Mouse (Mus musculus) heart, postnatal 4 days (tissue): ENCODE measurements around the gene Slc8a3. TPM values are rescaled to one million over a fixed set of nuclear protein-coding genes. Genes with fewer than 3 reads are reported as not detected.
A peak's percentile ranks its signal among the peaks of the same experiment; 100 is the strongest.
"Not testable (repeated sequence)": the region's sequence is repeated elsewhere in the genome, so short reads cannot be mapped to it uniquely, and the experiment has no call there.

Experiments used
- DNase-seq: peaks from one replicate; pipeline ENCODE4 v3.0.0; 2021
- total RNA-seq, 2 experiments: library from RNA; stranded (reverse); gene quantifications; 2 replicates each; pipeline ENCODE4 v1.2.3; 2021

Slc8a3 gene
- under 1 TPM; 0.14 to 0.61 TPM for total RNA-seq

DNA sequence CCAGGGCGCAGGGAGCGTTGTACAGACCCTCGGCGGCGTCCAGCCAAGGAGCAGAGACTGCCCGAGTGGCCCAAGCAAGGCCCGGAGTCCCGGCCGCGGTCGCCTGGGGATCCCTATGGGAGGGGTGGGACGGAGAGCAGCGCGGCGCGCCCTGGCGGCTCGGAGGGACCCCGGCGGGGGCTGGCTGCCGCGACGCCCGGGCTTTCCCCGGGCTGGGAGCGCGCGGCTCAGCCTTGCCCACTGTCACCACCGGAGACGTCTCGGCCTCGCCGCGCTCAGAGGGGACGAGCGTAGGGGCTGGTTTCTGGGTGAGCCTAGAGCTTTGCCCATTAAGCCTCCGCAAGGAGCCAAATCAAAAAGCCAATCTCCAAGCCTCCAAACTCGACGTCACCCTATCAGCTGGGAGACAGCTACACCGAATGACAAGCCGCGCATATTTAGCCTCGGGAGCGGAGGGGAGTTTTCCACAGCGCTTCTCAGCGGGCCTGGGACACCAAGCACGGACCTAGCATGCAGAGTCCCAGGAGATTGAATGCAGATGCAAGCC, at the start of gene Slc8a3:
Gene Slc8a3 (minus strand): TSS at position 306 of the 547 bp plus-strand sequence.
- DNase-seq: peak; percentile 29

DNA sequence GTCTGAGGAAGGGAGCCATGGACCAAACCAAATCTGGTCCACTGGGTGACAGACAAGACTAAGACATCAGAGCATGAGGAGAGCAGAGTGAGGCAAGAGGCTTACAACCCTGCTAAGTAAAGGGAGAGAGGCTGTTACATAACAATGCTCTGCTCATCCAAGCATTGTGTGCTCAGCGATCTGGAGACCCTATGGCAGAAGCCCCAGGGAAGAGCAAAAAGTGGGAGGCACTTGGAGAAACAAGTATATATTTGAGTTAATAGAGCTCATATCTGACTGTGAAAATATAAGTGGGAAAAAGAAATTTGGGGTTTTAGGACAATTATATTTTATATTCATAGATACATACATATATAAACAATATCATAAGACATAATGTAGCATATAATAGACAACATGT, 46.4 kb upstream of the Slc8a3 start, which contains the start of gene Gm4787:
Gene Gm4787 (minus strand): TSS at position 101 of the 400 bp plus-strand sequence.
- not testable (repeated sequence) for DNase-seq

DNA sequence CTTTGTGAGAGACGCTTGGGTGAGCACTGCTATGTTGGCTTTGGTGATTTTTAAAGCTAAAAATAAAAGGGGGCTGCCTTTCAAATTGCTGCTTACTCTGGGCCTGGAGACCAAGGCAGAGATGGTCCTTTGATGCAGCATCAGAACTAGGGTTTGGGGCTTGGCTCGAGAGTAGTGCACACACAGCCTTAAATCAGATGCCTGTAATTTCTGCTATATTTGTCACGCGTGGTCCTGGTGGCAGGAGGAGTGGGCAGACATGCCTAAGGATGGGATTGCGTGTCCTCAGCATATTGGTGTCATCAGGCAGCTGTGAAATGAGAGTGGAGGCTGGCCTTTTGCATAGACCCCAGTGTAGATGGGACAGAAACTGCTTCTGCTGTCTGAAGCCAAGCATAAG, 861 bp upstream of the Slc8a3 start:
- no peak for DNase-seq

DNA sequence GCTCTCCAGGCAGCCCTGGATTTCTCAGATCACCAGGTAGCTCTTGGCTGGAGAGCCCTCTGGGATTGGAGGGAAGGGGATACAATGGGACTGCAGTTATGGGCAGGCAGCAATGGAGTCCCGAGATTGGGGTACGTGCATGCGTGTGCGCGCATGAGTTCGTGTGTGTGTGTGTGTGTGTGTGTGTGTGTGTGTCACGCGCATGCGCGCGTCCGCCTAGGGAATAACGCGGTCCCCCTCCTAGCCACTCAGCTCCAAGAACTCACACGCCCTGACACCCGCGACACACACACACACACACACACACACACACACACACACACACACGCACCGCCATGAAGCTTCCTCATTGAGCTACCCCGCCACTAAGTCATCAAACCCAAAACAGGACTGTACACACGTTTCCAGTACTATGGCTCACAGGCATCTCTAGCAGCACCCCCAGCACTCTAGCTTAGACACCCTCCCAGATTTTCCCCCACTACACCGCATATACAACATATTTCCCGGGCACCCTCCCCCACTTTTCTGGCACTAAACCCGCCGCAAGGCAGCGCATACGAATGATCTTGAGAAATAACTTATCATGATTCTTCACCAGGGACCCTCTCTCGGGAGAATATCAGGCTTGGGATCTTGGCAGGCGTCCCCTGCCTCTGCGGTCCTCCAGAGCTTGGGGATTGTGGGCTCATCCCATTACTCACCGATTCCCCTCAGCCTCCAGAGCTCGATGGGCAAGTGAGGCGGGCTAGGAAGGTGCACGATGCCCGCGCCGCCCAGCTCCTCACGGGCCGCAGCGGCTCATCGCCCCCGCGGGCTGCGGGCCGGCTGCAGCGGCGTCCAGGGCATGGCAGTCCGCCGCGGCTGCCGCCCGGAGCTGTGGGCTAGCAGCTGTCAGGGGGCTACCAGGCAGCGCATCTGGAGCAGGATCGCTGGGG, 774 bp downstream of the Slc8a3 start:
- peak; percentile 9 for DNase-seq

- no peak for DNase-seq
Observed at GRCm38 (mm10) chr12:81331046-81331638, 1.8 kb downstream of the Slc8a3 start.

GRCm38 (mm10) chr12:81324991-81325390, 8.0 kb downstream of the Slc8a3 start:
- no peak for DNase-seq

- DNase-seq: no peak
Observed at GRCm38 (mm10) chr12:81324116-81324515, 8.9 kb downstream of the Slc8a3 start.

DNA sequence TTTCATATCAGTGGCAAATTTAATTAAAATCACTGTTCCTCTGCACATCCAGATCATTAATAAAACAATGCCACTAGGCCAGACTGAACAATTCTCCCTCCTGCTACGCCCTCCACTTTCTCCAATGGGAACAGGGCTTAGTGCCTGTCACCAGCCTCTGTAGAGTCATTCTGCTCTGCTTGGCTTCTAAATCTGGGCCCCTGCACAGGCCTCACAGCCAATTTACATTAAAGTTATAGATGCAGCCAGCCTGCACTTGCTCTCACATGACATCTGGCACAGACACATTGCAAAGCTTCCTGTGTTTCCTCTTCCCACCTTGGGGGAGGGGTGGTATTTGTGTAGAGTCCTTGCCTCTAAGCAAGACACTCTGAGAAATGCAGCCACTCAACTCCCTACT, 12.0 kb downstream of the Slc8a3 start:
- no peak for DNase-seq

DNA sequence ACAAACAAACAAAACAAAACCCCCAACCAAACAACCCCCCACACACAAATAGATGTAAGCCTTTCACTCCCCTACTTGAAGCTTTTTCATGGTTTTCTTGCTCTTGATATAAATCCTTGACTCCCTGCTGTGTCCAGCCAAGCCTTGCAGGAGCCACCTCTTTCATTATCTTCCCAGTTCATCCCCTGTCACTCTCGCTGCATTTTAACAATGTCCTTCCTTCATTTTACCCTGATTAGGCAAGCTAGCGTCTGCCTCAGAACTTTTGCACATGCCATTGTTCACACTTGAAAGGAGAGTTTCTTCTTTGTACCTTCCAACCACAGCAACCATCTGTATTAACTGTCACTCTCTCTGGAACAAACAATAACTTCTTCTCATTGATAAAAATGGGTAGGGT, 15.2 kb downstream of the Slc8a3 start:
- DNase-seq: no peak

- no peak for DNase-seq
Observed at GRCm38 (mm10) chr12:81315953-81316352, 17.0 kb downstream of the Slc8a3 start.

- DNase-seq: no peak
Observed at GRCm38 (mm10) chr12:81303626-81304025, 29.4 kb downstream of the Slc8a3 start.

GRCm38 (mm10) chr12:81294613-81295012, 38.4 kb downstream of the Slc8a3 start:
- DNase-seq: no peak

DNA sequence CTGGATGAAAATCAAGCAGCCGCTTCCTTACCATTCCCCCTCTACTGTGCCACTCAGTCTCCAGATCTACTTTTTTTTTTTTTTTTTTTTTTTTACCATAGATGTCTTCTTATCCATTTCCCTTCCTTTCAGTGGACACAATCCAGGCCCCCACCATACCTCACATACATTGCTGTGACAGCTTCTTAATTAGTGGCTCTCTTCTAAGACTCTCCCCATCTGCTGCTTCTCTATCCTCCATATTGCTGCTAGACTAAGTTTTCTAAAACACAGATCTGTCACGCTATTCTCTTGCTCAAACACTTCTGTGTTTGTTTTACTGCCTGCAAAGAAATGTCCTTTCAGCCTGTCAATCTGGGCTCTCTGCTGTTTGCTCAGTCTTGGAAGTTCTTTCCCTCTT, 54.9 kb downstream of the Slc8a3 start:
- no peak for DNase-seq

- DNase-seq: no peak
Observed at GRCm38 (mm10) chr12:81274616-81275015, 58.4 kb downstream of the Slc8a3 start.

- no peak for DNase-seq
Observed at GRCm38 (mm10) chr12:81273333-81273732, 59.6 kb downstream of the Slc8a3 start.

- no peak for DNase-seq
Observed at GRCm38 (mm10) chr12:81269246-81269645, 63.7 kb downstream of the Slc8a3 start.

DNA sequence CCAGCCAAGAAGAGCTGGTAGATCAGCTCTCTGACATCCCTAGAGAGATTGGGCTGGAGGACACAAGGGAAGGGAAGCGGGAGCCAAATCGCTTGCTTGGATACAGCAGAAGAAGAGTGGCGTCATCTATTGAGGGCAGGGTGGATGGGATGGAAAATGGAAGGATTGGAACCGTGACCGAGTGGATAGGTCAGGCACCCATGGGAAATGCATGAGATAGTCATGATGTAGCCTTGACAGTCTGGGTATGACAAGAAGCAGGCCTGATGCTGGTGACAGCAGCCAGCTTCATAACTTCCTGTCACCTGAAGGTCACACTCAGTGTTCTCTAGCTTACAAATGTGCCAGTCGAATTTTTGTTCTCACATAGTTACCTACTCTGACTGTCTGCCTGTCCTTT, 70.2 kb downstream of the Slc8a3 start:
- peak; percentile 7 for DNase-seq

GRCm38 (mm10) chr12:81258215-81258614, 74.8 kb downstream of the Slc8a3 start:
- DNase-seq: no peak

DNA sequence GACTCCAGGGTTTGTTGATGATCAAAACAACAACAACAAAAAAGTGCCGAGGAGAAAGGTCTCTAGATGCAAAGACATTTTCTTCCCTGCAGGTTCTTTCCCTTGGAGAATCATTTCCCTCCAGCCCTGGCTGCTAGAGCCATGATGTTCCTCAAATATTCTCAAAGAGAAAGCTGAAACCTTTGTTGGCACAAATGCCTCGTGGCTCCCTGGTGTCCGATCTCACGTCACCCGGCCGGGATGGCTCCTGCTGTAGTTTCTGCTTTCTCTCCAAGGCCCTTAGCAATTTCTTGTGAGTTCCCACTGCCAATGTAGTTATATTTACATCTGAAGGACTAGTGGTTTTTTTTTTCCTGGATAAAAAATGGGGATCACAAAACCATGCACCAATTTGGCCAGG, 87.6 kb downstream of the Slc8a3 start:
- DNase-seq: no peak

DNA sequence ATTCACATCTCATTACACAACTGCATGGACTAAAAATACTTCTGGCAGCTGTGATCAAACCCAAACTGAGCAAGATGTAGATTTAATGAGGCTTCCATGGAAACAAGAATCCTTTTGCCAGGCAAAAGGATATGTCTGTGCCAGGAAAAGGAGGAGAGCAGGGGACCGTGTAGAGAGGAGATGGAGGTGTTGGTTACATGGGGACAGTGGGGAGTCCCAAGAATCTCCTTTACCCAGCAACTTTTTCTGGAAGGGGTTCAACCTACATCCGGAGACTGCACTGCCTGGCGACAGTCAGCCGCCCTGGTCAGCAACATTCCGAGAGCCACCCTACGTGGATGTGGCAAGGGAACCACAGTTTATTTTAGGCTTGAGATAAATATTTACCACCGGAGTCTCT, 88.0 kb downstream of the Slc8a3 start:
- DNase-seq: no peak

DNA sequence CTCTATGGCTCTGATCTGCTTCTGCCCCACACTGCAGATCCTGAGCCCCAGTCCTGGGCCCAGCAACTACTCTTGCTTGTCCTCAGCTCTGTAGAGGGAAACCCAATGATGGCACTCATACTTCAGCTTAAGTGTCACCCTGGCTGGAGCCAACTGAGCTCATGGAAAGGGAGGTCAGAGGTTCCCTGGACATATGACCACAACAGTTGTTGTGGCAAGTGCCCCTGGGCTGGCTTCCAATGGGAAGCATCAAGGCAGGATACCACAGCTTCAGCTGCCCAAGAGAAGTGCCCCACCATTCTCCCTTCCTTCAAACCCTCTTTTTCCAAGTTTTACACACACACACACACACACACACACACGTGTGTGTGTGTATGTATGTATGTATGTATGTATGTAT, 88.5 kb downstream of the Slc8a3 start:
- DNase-seq: no peak

GRCm38 (mm10) chr12:81241676-81242075, 91.3 kb downstream of the Slc8a3 start:
- no peak for DNase-seq

GRCm38 (mm10) chr12:81241096-81241495, 91.9 kb downstream of the Slc8a3 start:
- DNase-seq: no peak

GRCm38 (mm10) chr12:81237158-81237557, 95.8 kb downstream of the Slc8a3 start:
- DNase-seq: no peak
